Mouse (Mus musculus) thymus, postnatal 14 days (tissue): ENCODE data around the gene Slc4a5.
A peak's percentile ranks its signal among the peaks of the same experiment; 100 is the strongest.
"Not testable (repeated sequence)": the region's sequence is repeated elsewhere in the genome, so short reads cannot be mapped to it uniquely, and the experiment has no call there.

Source experiments
- DNase-seq: peaks from one replicate; pipeline ENCODE4 v3.0.0; 2021

The Slc4a5 gene

GRCm38 (mm10) chr6:83312514-83312913 lies 92.9 kb downstream of the Slc4a5 start:
- DNase-seq: no peak

- DNase-seq: no peak
Measured at GRCm38 (mm10) chr6:83315293-83315692, 95.7 kb downstream of the Slc4a5 start.

GRCm38 (mm10) chr6:83316022-83316421 lies 96.4 kb downstream of the Slc4a5 start:
- DNase-seq: no peak

- DNase-seq: peak; percentile 96
Measured at GRCm38 (mm10) chr6:83317108-83317741, 97.6 kb downstream of the Slc4a5 start.

GRCm38 (mm10) chr6:83321927-83322326 lies 102.3 kb downstream of the Slc4a5 start:
- DNase-seq: no peak

GRCm38 (mm10) chr6:83322794-83323193 lies 103.2 kb downstream of the Slc4a5 start:
- DNase-seq: no peak

GRCm38 (mm10) chr6:83323652-83324419 lies 104.2 kb downstream of the Slc4a5 start:
- DNase-seq: no peak

GRCm38 (mm10) chr6:83325525-83326393 lies 106.1 kb downstream of the Slc4a5 start, which contains the start of the genes Mthfd2 and Mob1a:
Mthfd2 (minus strand) TSS chr6:83325908.
Mob1a (plus strand) TSS chr6:83326016.
- DNase-seq: peak; percentile 95

- no peak for DNase-seq
Measured at GRCm38 (mm10) chr6:83326394-83326736, 106.7 kb downstream of the Slc4a5 start.

- DNase-seq: no peak
Measured at GRCm38 (mm10) chr6:83326761-83327160, 107.1 kb downstream of the Slc4a5 start.

- DNase-seq: no peak
Measured at GRCm38 (mm10) chr6:83327591-83328190, 108.1 kb downstream of the Slc4a5 start.

GRCm38 (mm10) chr6:83341387-83341786 lies 121.8 kb downstream of the Slc4a5 start:
- DNase-seq: no peak

GRCm38 (mm10) chr6:83342957-83343356 lies 123.3 kb downstream of the Slc4a5 start:
- DNase-seq: no peak

- DNase-seq: not testable (repeated sequence)
Measured at GRCm38 (mm10) chr6:83345285-83345684, 125.7 kb downstream of the Slc4a5 start.

GRCm38 (mm10) chr6:83347916-83348315 lies 128.3 kb downstream of the Slc4a5 start:
- DNase-seq: no peak

GRCm38 (mm10) chr6:83348873-83349272 lies 129.2 kb downstream of the Slc4a5 start, which contains the start of gene Bola3:
Bola3 (plus strand) TSS chr6:83349147.
- DNase-seq: no peak

GRCm38 (mm10) chr6:83349274-83349958 lies 129.8 kb downstream of the Slc4a5 start:
- DNase-seq: peak; percentile 96

- DNase-seq: no peak
Measured at GRCm38 (mm10) chr6:83350172-83350571, 130.5 kb downstream of the Slc4a5 start.

GRCm38 (mm10) chr6:83350851-83351405 lies 131.3 kb downstream of the Slc4a5 start:
- no peak for DNase-seq

GRCm38 (mm10) chr6:83351490-83352160 lies 132.0 kb downstream of the Slc4a5 start:
- no peak for DNase-seq
